Mouse (Mus musculus) mesoderm, embryonic 11.5 days (tissue): ENCODE results near the gene Emilin3.
A peak's percentile ranks its signal among the peaks of the same experiment; 100 is the strongest.
"Not testable (repeated sequence)": the region's sequence is repeated elsewhere in the genome, so short reads cannot be mapped to it uniquely, and the experiment has no call there.

Experiments used
- DNase-seq: peaks from one replicate; pipeline ENCODE4 v3.0.0-alpha.2; 2012; ENCODE audit warnings: low read depth, low spot score

Emilin3 gene

GRCm38 (mm10) chr2:160912231-160912671 lies at the start of gene Emilin3:
Gene Emilin3 (minus strand): TSS chr2:160912328.
- DNase-seq = peak; percentile 45

- DNase-seq = no peak
These were observed 49.0 kb upstream of the Emilin3 start for GRCm38 (mm10) chr2:160960956-160961646.

GRCm38 (mm10) chr2:160959901-160960300 lies 47.8 kb upstream of the Emilin3 start:
- no peak for DNase-seq

- no peak for DNase-seq
These were observed 46.6 kb upstream of the Emilin3 start for GRCm38 (mm10) chr2:160958737-160959136.

GRCm38 (mm10) chr2:160957801-160958200 lies 45.7 kb upstream of the Emilin3 start:
- not testable (repeated sequence) for DNase-seq

- not testable (repeated sequence) for DNase-seq
These were observed 45.2 kb upstream of the Emilin3 start for GRCm38 (mm10) chr2:160957307-160957706.

GRCm38 (mm10) chr2:160955331-160955730 lies 43.2 kb upstream of the Emilin3 start:
- no peak for DNase-seq

GRCm38 (mm10) chr2:160954541-160954940 lies 42.4 kb upstream of the Emilin3 start:
- no peak for DNase-seq

- DNase-seq = no peak
These were observed 41.2 kb upstream of the Emilin3 start for GRCm38 (mm10) chr2:160953131-160953873.

- no peak for DNase-seq
These were observed 39.5 kb upstream of the Emilin3 start for GRCm38 (mm10) chr2:160951595-160951994.

GRCm38 (mm10) chr2:160942443-160942842 lies 30.3 kb upstream of the Emilin3 start:
- DNase-seq = no peak

- DNase-seq = peak; percentile 43
These were observed 29.0 kb upstream of the Emilin3 start for GRCm38 (mm10) chr2:160940930-160941709.

GRCm38 (mm10) chr2:160934451-160934850 lies 22.3 kb upstream of the Emilin3 start:
- DNase-seq = no peak

- no peak for DNase-seq
These were observed 21.8 kb upstream of the Emilin3 start for GRCm38 (mm10) chr2:160933890-160934289.

GRCm38 (mm10) chr2:160932981-160933380 lies 20.9 kb upstream of the Emilin3 start:
- no peak for DNase-seq

- peak; percentile 45 for DNase-seq
These were observed 20.2 kb upstream of the Emilin3 start for GRCm38 (mm10) chr2:160932325-160932724.

- no peak for DNase-seq
These were observed 19.2 kb upstream of the Emilin3 start for GRCm38 (mm10) chr2:160931378-160931777.

GRCm38 (mm10) chr2:160925203-160925602 lies 13.1 kb upstream of the Emilin3 start:
- no peak for DNase-seq

- no peak for DNase-seq
These were observed 9.2 kb upstream of the Emilin3 start for GRCm38 (mm10) chr2:160921285-160921684.

- DNase-seq = no peak
These were observed 6.7 kb upstream of the Emilin3 start for GRCm38 (mm10) chr2:160918930-160919215.

GRCm38 (mm10) chr2:160918154-160918929 lies 6.2 kb upstream of the Emilin3 start:
- DNase-seq = no peak

GRCm38 (mm10) chr2:160917313-160917712 lies 5.2 kb upstream of the Emilin3 start:
- DNase-seq = no peak
